28 mouse cellular contexts compared by ENCODE assay signal in the genomic region with DNA sequence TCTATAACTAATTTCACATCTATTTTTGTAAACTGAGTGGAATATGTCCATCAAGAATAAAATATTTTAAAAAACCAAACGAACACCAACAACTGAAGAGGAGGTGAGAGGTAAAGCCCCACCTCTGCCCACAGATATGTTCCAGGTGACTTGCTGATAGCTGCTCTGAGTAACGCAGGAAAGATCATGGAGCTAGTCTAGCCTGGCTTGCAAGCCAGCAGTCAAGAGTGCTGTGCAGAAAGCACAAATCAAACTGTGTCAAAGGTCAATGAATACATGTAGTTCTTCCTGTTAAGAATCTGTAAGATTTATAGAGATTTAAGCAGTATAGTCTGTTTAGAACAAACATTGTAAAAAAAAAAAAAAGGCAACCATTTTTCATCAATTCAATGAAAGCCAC.
"Had no signal": no experiment of that assay in that cellular context is flagged by ENCODE, and none has a peak within 500 bp of the region (broad histone marks: within the 10 kb centered on the region; RNA-seq: fewer than 3 reads in every experiment).

No protein-coding gene starts in this region.

- DNase-seq: cerebellum, adult 18-20 months; cerebellum, adult 2 months; cerebellum, adult 8-10 months; cerebellum, adult 9-10 months; cerebellum, adult 9-11 months; cerebellum, postnatal 10 days; cerebellum, postnatal 14 days; cerebellum, postnatal 25 days; cerebellum, postnatal 36 days; embryo, embryonic 11 days; forebrain, postnatal 0 days; gastrocnemius, adult 2 months; gastrocnemius, postnatal 10 days; gastrocnemius, postnatal 14 days; gastrocnemius, postnatal 25 days; gastrocnemius, postnatal 36 days; heart, adult 18-20 months had no signal

- H3K4me1 ChIP-seq: embryonic facial prominence, embryonic 10.5 days; embryonic facial prominence, embryonic 12.5 days; embryonic facial prominence, embryonic 13.5 days; embryonic facial prominence, embryonic 15.5 days; forebrain, embryonic 10.5 days; forebrain, embryonic 12.5 days; forebrain, embryonic 13.5 days; forebrain, embryonic 15.5 days had no signal

- H3K4me3 ChIP-seq: embryonic facial prominence, embryonic 10.5 days; embryonic facial prominence, embryonic 12.5 days; embryonic facial prominence, embryonic 13.5 days; embryonic facial prominence, embryonic 15.5 days; erythroblast, embryonic 14.5 days; forebrain, embryonic 10.5 days; forebrain, embryonic 12.5 days; forebrain, embryonic 13.5 days; forebrain, embryonic 15.5 days; gastrocnemius, adult 2 months had no signal

- H3K9me3 ChIP-seq: embryonic facial prominence, embryonic 10.5 days; embryonic facial prominence, embryonic 12.5 days; embryonic facial prominence, embryonic 13.5 days; embryonic facial prominence, embryonic 15.5 days; forebrain, embryonic 10.5 days; forebrain, embryonic 12.5 days; forebrain, embryonic 13.5 days; forebrain, embryonic 15.5 days had no signal

- H3K9ac ChIP-seq: embryonic facial prominence, embryonic 12.5 days; embryonic facial prominence, embryonic 13.5 days; embryonic facial prominence, embryonic 15.5 days; forebrain, embryonic 12.5 days; forebrain, embryonic 13.5 days; forebrain, embryonic 15.5 days; forebrain, postnatal 0 days had no signal

- H3K27ac ChIP-seq: embryonic facial prominence, embryonic 10.5 days; embryonic facial prominence, embryonic 12.5 days; embryonic facial prominence, embryonic 13.5 days; embryonic facial prominence, embryonic 15.5 days; forebrain, embryonic 10.5 days; forebrain, embryonic 12.5 days; forebrain, embryonic 13.5 days; forebrain, embryonic 15.5 days; gastrocnemius, adult 2 months had no signal

- H3K4me2 ChIP-seq: embryonic facial prominence, embryonic 12.5 days; embryonic facial prominence, embryonic 13.5 days; embryonic facial prominence, embryonic 15.5 days; forebrain, embryonic 12.5 days; forebrain, embryonic 13.5 days; forebrain, embryonic 15.5 days had no signal

- H3K27me3 ChIP-seq: embryonic facial prominence, embryonic 12.5 days; embryonic facial prominence, embryonic 13.5 days; embryonic facial prominence, embryonic 15.5 days; forebrain, embryonic 12.5 days; forebrain, embryonic 13.5 days; forebrain, embryonic 15.5 days had no signal

- ATAC-seq: forebrain, embryonic 13.5 days; forebrain, embryonic 14.5 days; forebrain, embryonic 15.5 days; forebrain, embryonic 16.5 days; forebrain, postnatal 0 days had no signal
